12 mouse cellular contexts compared by ENCODE assay signal in genomic region chr8:109363185-109363845, GRCm38 (mm10).
"Had no signal": no experiment of that assay in that cellular context is flagged by ENCODE, and none has a peak within 500 bp of the region (broad histone marks: within the 10 kb centered on the region; RNA-seq: fewer than 3 reads in every experiment).

No protein-coding gene starts in this region.

- H3K4me3 ChIP-seq: intestine, embryonic 15.5 days; kidney, embryonic 15.5 days; limb, embryonic 13.5 days; midbrain, embryonic 15.5 days; neural tube, embryonic 12.5 days had no signal

- H3K4me2 ChIP-seq: intestine, embryonic 15.5 days; kidney, embryonic 15.5 days; limb, embryonic 13.5 days; liver, embryonic 11.5 days; midbrain, embryonic 15.5 days; neural tube, embryonic 12.5 days had no signal

- H3K27me3 ChIP-seq: intestine, embryonic 15.5 days; midbrain, embryonic 15.5 days; neural tube, embryonic 12.5 days had no signal

- DNase-seq: kidney, adult 18-20 months; kidney, postnatal 14 days; left cerebral cortex, postnatal 4 days; lung, adult 18-20 months; retina, postnatal 1 day; thymus, postnatal 36 days had no signal

- H3K27ac ChIP-seq: intestine, embryonic 15.5 days; kidney, embryonic 15.5 days; limb, embryonic 13.5 days; neural tube, embryonic 12.5 days had no signal

- H3K9ac ChIP-seq: intestine, embryonic 15.5 days; kidney, embryonic 15.5 days; limb, embryonic 13.5 days; midbrain, embryonic 15.5 days; neural tube, embryonic 12.5 days had no signal

- H3K9me3 ChIP-seq: intestine, embryonic 15.5 days; kidney, embryonic 15.5 days; limb, embryonic 13.5 days; midbrain, embryonic 15.5 days; neural tube, embryonic 12.5 days had no signal

- ATAC-seq: intestine, embryonic 15.5 days; midbrain, embryonic 15.5 days had no signal

- H3K36me3 ChIP-seq: intestine, embryonic 15.5 days; kidney, embryonic 15.5 days; limb, embryonic 13.5 days; midbrain, embryonic 15.5 days; neural tube, embryonic 12.5 days had no signal
